Mouse (Mus musculus) lung, adult 2 months (tissue): ENCODE measurements at regions not wholly inside any gene's neighbourhood (a gene's known extent, or its start where the extent isn't known, plus 50 kb on each side); places are given as distances from the start of the nearest gene placed in this dataset.

Experiments used
- DNase-seq: peaks from one replicate; pipeline ENCODE4 v3.0.0; 2022
- H3K4me1 ChIP-seq: fragments of 200-500 bp; 2 replicates; pipeline ENCODE4 v1.6.1; 2011; ENCODE audit warnings: low read length; ENCODE audit not compliant: control insufficient read depth, insufficient read depth
- H3K4me3 ChIP-seq: fragments of 200-500 bp; replicated peaks from 2 replicates; pipeline ENCODE3; 2011; ENCODE audit warnings: low read depth, mild to moderate bottlenecking, control low read depth, low read length; ENCODE audit errors: extremely low read depth
- CTCF ChIP-seq: fragments of 200-500 bp; IDR thresholded peaks from 2 replicates; pipeline ENCODE4 v1.5.1; 2011; ENCODE audit warnings: mild to moderate bottlenecking, low read length, control low read depth; ENCODE audit not compliant: insufficient read depth
- POLR2A ChIP-seq: fragments of 200-500 bp; IDR thresholded peaks from 2 replicates; pipeline ENCODE4 v1.6.1; 2011; ENCODE audit warnings: low read depth, mild to moderate bottlenecking, control low read depth, low read length, borderline replicate concordance; ENCODE audit errors: extremely low read depth
- WGBS: fragments of 180-500 bp; shearing (Covaris S2); methylation state at CpG from one replicate; pipeline ENCODE4 v1.1.7; 2018; 5-methylcytosine and 5-hydroxymethylcytosine counted together

GRCm38 (mm10) chr7:70880496-70880895, 470.8 kb downstream of the Gm10295 start:
- 38% methylated on average over 2 of the region's 2 CpGs for WGBS
- Histone ChIP-seq H3K4me3 (no peak overlapping the region), H3K4me1 (no peaks in the 10 kb centered on the region)
- no peak for DNase-seq
- no peak for TF ChIP-seq POLR2A

DNA sequence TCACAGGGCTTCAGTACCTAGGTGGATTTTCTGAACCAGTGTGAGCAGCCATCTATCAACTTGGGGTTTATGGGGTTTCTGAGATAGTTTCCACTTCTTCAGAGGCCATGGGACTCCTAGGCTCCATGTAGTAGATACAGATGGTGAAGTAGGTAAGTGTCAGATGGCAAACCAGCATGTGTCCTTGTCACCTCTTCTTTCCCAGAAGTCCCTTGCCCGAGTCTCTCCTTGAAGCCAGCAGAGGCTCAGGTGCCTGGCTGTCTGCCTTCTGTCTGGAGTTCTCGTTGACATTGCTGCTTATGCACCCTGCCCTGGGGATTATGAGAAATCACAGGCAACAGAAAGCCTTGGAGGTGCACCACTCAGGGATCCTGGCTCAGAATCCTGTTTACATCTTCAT, 476.9 kb downstream of the Gm10295 start:
- Histone ChIP-seq H3K4me3 (no peak overlapping the region), H3K4me1 (no peaks in the 10 kb centered on the region)
- WGBS = 44% methylated on average over 2 of the region's 2 CpGs
- TF ChIP-seq POLR2A (no peak), CTCF (no peak)
- DNase-seq = no peak

- H3K4me1 ChIP-seq = no peaks in the 10 kb centered on the region
- WGBS = 45% methylated on average over 10 of the region's 10 CpGs
- no peak overlapping the region for H3K4me3 ChIP-seq
- TF ChIP-seq POLR2A = no peak
- DNase-seq = no peak
Observed at GRCm38 (mm10) chr7:70870841-70871534, 480.3 kb downstream of the Gm10295 start.

DNA sequence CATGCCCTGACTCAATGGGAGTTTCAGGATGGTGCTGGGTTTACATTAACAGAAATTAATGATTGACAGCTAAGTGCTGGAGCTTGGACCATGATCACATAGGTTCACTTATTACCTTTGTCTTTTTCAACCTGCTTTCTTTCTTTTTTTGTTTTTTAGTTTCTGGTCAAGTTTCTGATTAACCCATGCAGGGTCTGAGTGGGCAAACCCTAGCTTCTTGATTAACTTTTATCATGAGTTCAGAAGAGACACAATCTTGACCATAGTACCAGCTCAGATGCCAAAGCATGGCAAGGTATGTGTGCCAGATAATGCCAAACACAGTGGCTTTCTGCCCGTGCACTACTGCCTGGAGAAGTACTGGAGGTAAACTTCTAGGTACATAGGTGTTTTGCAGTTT, 482.2 kb downstream of the Gm10295 start:
- WGBS = 61% methylated on average over 1 of the region's 1 CpGs
- Histone ChIP-seq H3K4me1 (no peaks in the 10 kb centered on the region), H3K4me3 (no peak overlapping the region)
- no peak for DNase-seq
- TF ChIP-seq CTCF (no peak), POLR2A (no peak)

GRCm38 (mm10) chr7:70859957-70860356, 491.3 kb downstream of the Gm10295 start:
- 88% methylated on average over 4 of the region's 4 CpGs for WGBS
- no peak for DNase-seq
- TF ChIP-seq POLR2A (no peak), CTCF (no peak)
- no peaks in the 10 kb centered on the region for H3K4me1 ChIP-seq
- H3K4me3 ChIP-seq = no peak overlapping the region

DNA sequence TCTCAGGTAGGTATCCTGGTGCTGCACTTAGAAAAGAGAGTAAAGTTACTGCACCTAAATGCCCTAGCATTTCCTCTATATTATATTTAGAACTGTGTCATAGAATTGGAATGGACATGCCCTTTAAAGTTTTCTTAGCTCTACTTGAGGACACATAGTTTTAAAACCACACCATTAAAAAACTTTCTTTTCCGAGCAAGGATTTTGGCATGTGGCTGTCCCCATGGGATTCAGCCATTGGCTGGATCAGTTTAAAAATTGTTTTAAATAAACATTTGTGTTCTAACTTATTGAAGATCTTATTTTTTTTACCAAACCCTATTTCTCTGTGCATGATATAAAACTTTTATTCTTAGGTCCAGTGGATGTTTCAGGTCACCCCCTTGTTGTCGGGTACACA, 484.2 kb upstream of the Nr2f2 start:
- no peak for DNase-seq
- TF ChIP-seq CTCF (no peak), POLR2A (no peak)
- no peaks in the 10 kb centered on the region for H3K4me1 ChIP-seq
- no peak overlapping the region for H3K4me3 ChIP-seq
- WGBS = 75% methylated on average over 2 of the region's 2 CpGs

GRCm38 (mm10) chr7:70848016-70848776, 481.7 kb upstream of the Nr2f2 start:
- DNase-seq = no peak
- no peak for TF ChIP-seq CTCF
- TF ChIP-seq POLR2A = no peak
- 82% methylated on average over 4 of the region's 4 CpGs for WGBS
- Histone ChIP-seq H3K4me3 (no peak overlapping the region), H3K4me1 (no peaks in the 10 kb centered on the region)

DNA sequence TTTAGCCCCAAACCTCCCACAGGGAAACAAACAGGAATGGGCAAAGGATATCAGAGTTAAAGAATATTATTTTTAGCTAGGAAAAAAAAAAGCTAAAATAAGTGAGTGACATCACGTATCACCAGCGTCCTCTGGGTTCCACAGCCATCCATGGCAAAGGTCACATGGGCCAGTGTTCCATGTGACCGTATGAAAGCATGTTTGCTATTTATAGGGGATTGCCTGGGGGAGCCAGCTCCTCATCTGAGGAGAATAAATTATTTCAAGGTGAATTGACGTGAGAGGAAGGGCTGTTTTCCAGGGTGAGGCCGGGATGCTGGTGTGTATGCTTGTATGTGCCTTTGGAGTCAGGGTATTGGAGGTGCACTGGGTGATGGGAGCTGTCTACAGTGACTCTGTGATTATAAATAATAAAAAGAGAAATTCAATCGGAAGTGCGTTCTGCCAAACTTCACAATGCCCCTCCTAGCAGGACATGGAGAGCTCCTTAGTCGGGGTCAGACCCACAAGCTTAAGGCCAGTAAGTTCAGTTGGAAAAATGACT, 481.0 kb upstream of the Nr2f2 start:
- DNase-seq = no peak
- WGBS = 80% methylated on average over 8 of the region's 8 CpGs
- no peak for TF ChIP-seq CTCF
- TF ChIP-seq POLR2A = no peak
- Histone ChIP-seq H3K4me1 (no peaks in the 10 kb centered on the region), H3K4me3 (no peak overlapping the region)

GRCm38 (mm10) chr7:70846076-70846475, 479.5 kb upstream of the Nr2f2 start:
- no peaks in the 10 kb centered on the region for H3K4me1 ChIP-seq
- WGBS = 55% methylated on average over 4 of the region's 4 CpGs
- no peak for DNase-seq
- no peak overlapping the region for H3K4me3 ChIP-seq
- TF ChIP-seq CTCF (no peak), POLR2A (no peak)

- WGBS = 96% methylated on average over 1 of the region's 1 CpGs
- DNase-seq = no peak
- TF ChIP-seq POLR2A (no peak), CTCF (no peak)
- no peaks in the 10 kb centered on the region for H3K4me1 ChIP-seq
- no peak overlapping the region for H3K4me3 ChIP-seq
Observed at GRCm38 (mm10) chr7:70840142-70840541, 473.6 kb upstream of the Nr2f2 start.
